Mouse (Mus musculus) cortical plate, adult 2 months (tissue): ENCODE data around the gene Olfr548-ps1. TPM values are rescaled to one million over a fixed set of nuclear protein-coding genes. Genes with fewer than 3 reads are reported as not detected.

ENCODE experiments used
- H3K27ac ChIP-seq: fragments of 200-500 bp; 2 replicates; pipeline ENCODE4 v1.5.1; 2012; ENCODE audit warnings: low read length, control low read depth, inconsistent platforms; ENCODE audit not compliant: insufficient read depth
- H3K4me1 ChIP-seq: fragments of 200-500 bp; 2 replicates; pipeline ENCODE4 v1.6.1; 2011; ENCODE audit warnings: low read length; ENCODE audit not compliant: control insufficient read depth, insufficient read depth
- H3K4me3 ChIP-seq: fragments of 200-500 bp; 2 replicates; pipeline ENCODE4 v1.5.1; 2011; ENCODE audit warnings: mild to moderate bottlenecking, low read length, control low read depth; ENCODE audit not compliant: insufficient read depth
- CTCF ChIP-seq: fragments of 200-500 bp; IDR thresholded peaks from 2 replicates; pipeline ENCODE4 v1.5.1; 2011; ENCODE audit warnings: mild to moderate bottlenecking, control low read depth, low read length; ENCODE audit not compliant: insufficient read depth; ENCODE audit errors: extremely low read depth
- POLR2A ChIP-seq: fragments of 200-500 bp; IDR thresholded peaks from 2 replicates; pipeline ENCODE4 v1.6.1; 2011; ENCODE audit warnings: mild to moderate bottlenecking, low read length, control low read depth; ENCODE audit not compliant: insufficient read depth; ENCODE audit errors: extremely low read depth
- polyA plus RNA-seq: library from polyadenylated mRNA; depleted of rRNA; stranded (reverse); fragments of >200 nt; gene quantifications from 2 replicates; pipeline ENCODE4 v1.2.3, GENCODE M21; 2012

The Olfr548-ps1 gene
- polyA plus RNA-seq, 1 experiment, result not detected

GRCm38 (mm10) chr7:102514144-102514543, 26.6 kb upstream of the Olfr548-ps1 start:
- Histone ChIP-seq H3K4me3 (no peak overlapping the region), H3K27ac (no peak overlapping the region), H3K4me1 (no peaks in the 10 kb centered on the region)
- TF ChIP-seq CTCF, result no peak
- no peak for TF ChIP-seq POLR2A

- TF ChIP-seq CTCF, result no peak
- no peak for TF ChIP-seq POLR2A
- H3K4me1 ChIP-seq, result no peaks in the 10 kb centered on the region
- no peak overlapping the region for H3K27ac ChIP-seq
- no peak overlapping the region for H3K4me3 ChIP-seq
Observed at GRCm38 (mm10) chr7:102516261-102517050, 24.2 kb upstream of the Olfr548-ps1 start.

GRCm38 (mm10) chr7:102517051-102517335, 23.7 kb upstream of the Olfr548-ps1 start:
- no peaks in the 10 kb centered on the region for H3K4me1 ChIP-seq
- no peak overlapping the region for H3K27ac ChIP-seq
- no peak for TF ChIP-seq CTCF
- TF ChIP-seq POLR2A, result no peak
- H3K4me3 ChIP-seq, result no peak overlapping the region

- TF ChIP-seq POLR2A (no peak), CTCF (no peak)
- H3K4me1 ChIP-seq, result no peaks in the 10 kb centered on the region
- H3K27ac ChIP-seq, result no peak overlapping the region
- H3K4me3 ChIP-seq, result no peak overlapping the region
Observed at GRCm38 (mm10) chr7:102529052-102529451, 11.6 kb upstream of the Olfr548-ps1 start.

GRCm38 (mm10) chr7:102534449-102534848, 6.2 kb upstream of the Olfr548-ps1 start, which contains the start of gene Olfr547:
Olfr547 (plus strand) TSS chr7:102534749.
- Histone ChIP-seq H3K27ac (no peak within 1 kb of the TSS), H3K4me1 (no peaks in the 10 kb centered on the region), H3K4me3 (no peak within 1 kb of the TSS)
- TF ChIP-seq POLR2A, result no peak
- TF ChIP-seq CTCF, result no peak

GRCm38 (mm10) chr7:102541251-102541650, 555 bp downstream of the Olfr548-ps1 start:
- Histone ChIP-seq H3K4me3 (no peak overlapping the region), H3K27ac (no peak overlapping the region), H3K4me1 (no peaks in the 10 kb centered on the region)
- TF ChIP-seq POLR2A (no peak), CTCF (no peak)

- Histone ChIP-seq H3K4me3 (no peak within 1 kb of the TSS), H3K27ac (no peak within 1 kb of the TSS), H3K4me1 (no peaks in the 10 kb centered on the region)
- no peak for TF ChIP-seq CTCF
Observed at GRCm38 (mm10) chr7:102549570-102549969, 8.9 kb downstream of the Olfr548-ps1 start, which contains the start of gene Olfr549. Olfr549 (plus strand) TSS chr7:102549870.

- Histone ChIP-seq H3K4me1 (no peaks in the 10 kb centered on the region), H3K4me3 (no peak overlapping the region), H3K27ac (no peak overlapping the region)
- no peak for TF ChIP-seq CTCF
- no peak for TF ChIP-seq POLR2A
Observed at GRCm38 (mm10) chr7:102553279-102553678, 12.6 kb downstream of the Olfr548-ps1 start.

- Histone ChIP-seq H3K4me1 (no peaks in the 10 kb centered on the region), H3K27ac (0 out of 2 replicates have a peak within 1 kb of the TSS, but pooled peaks have one; percentile 15)
- no peak for TF ChIP-seq POLR2A
- no peak for TF ChIP-seq CTCF
Observed at GRCm38 (mm10) chr7:102564999-102565997, 24.6 kb downstream of the Olfr548-ps1 start, which contains the start of gene Trim21. Trim21 (minus strand) TSS chr7:102565486.

GRCm38 (mm10) chr7:102566219-102566618, 25.5 kb downstream of the Olfr548-ps1 start:
- Histone ChIP-seq H3K4me3 (no peak overlapping the region), H3K27ac (no peak overlapping the region), H3K4me1 (no peaks in the 10 kb centered on the region)
- no peak for TF ChIP-seq POLR2A
- TF ChIP-seq CTCF, result no peak

More at GRCm38 (mm10) chr7:102564999-102565997, 24.6 kb downstream of the Olfr548-ps1 start, which contains the start of gene Trim21:
- peak within 1 kb of the TSS; percentile 36 for H3K4me3 ChIP-seq
